Mouse (Mus musculus) adrenal gland, postnatal 36 days (tissue): ENCODE results near the gene Gtf2h1. TPM values are rescaled to one million over a fixed set of nuclear protein-coding genes. Genes with fewer than 3 reads are reported as not detected.

Experiments used
- DNase-seq, 2 experiments: peaks; one replicate each; pipeline ENCODE4 v3.0.0; 2021; ENCODE audit warnings: mixed read lengths in 1 of 2
- total RNA-seq, 2 experiments: library from RNA; stranded (reverse); gene quantifications; 2 replicates each; pipeline ENCODE4 v1.2.3; 2021

Gene Gtf2h1
- total RNA-seq, 2 experiments from 2014 or later, result 41.2 to 41.4 TPM

GRCm38 (mm10) chr7:46849287-46849686 lies 53.4 kb downstream of the Gtf2h1 start:
- DNase-seq, result peak in 1 of 2 experiments; percentile 52

GRCm38 (mm10) chr7:46851026-46851425 lies 55.1 kb downstream of the Gtf2h1 start:
- DNase-seq, result no peak

- DNase-seq, result no peak
These were observed 56.8 kb downstream of the Gtf2h1 start for GRCm38 (mm10) chr7:46852666-46853065.

- no peak for DNase-seq
These were observed 57.5 kb downstream of the Gtf2h1 start for GRCm38 (mm10) chr7:46853365-46853764.

GRCm38 (mm10) chr7:46855866-46856560 lies 60.1 kb downstream of the Gtf2h1 start:
- no peak for DNase-seq

- no peak for DNase-seq
These were observed 61.5 kb downstream of the Gtf2h1 start for GRCm38 (mm10) chr7:46857436-46857835.

GRCm38 (mm10) chr7:46859031-46859430 lies 63.1 kb downstream of the Gtf2h1 start:
- DNase-seq, result no peak

- DNase-seq, result no peak
These were observed 65.1 kb downstream of the Gtf2h1 start, which contains the start of gene Ldhc for GRCm38 (mm10) chr7:46860996-46861395. Ldhc (plus strand) TSS chr7:46861203.

- DNase-seq, result no peak
These were observed 76.1 kb downstream of the Gtf2h1 start for GRCm38 (mm10) chr7:46871988-46872387.

Other genes with a start within 250 kb of the Gtf2h1 start
- 10 to 100 TPM; 21.9 to 22.1 TPM for gene Sergef, start 156.3 kb upstream of the Gtf2h1 start, total RNA-seq
- under 1 TPM in 1 of 2 experiments, not detected in 1; 0.07 TPM for gene Tph1, start 123.6 kb upstream of the Gtf2h1 start, total RNA-seq
- gene Saal1, start 85.4 kb upstream of the Gtf2h1 start, total RNA-seq, result 1 to 10 TPM; 8.6 to 9.0 TPM
- gene Saa3, start 80.4 kb upstream of the Gtf2h1 start, total RNA-seq, result 1 to 10 TPM; 2.1 to 2.9 TPM
- gene Saa4, start 63.5 kb upstream of the Gtf2h1 start, total RNA-seq, result under 1 TPM in 1 of 2 experiments, not detected in 1; 0.56 TPM
- gene Saa1, start 53.1 kb upstream of the Gtf2h1 start, total RNA-seq, result under 1 TPM in 1 of 2 experiments, not detected in 1; 0.96 TPM
- under 1 TPM in 1 of 2 experiments, not detected in 1; 0.79 TPM for gene Saa2, start 44.3 kb upstream of the Gtf2h1 start, total RNA-seq
- 10 to 100 TPM; 20.8 to 25.9 TPM for gene Hps5, start within 50 bp of the Gtf2h1 start, total RNA-seq
- 100 to 1,000 TPM; 439 to 497 TPM for gene Ldha, start 45.4 kb downstream of the Gtf2h1 start, total RNA-seq
- gene Ldhc, start 65.1 kb downstream of the Gtf2h1 start, total RNA-seq, result not detected
- 10 to 100 TPM; 68.5 to 80.8 TPM for gene Tsg101, start 123.9 kb downstream of the Gtf2h1 start, total RNA-seq
- 10 to 100 TPM; 16.8 to 21.9 TPM for gene Uevld, start 162.4 kb downstream of the Gtf2h1 start, total RNA-seq
- not detected for gene Gm9999, start 187.5 kb downstream of the Gtf2h1 start, total RNA-seq
- gene Spty2d1, start 212.3 kb downstream of the Gtf2h1 start, total RNA-seq, result 10 to 100 TPM; 20.4 to 34.9 TPM